Mouse (Mus musculus): ENCODE results near the gene Il2ra.

Gene Il2ra

GRCm38 (mm10) chr2:11653780-11654179 lies 11.2 kb downstream of the Il2ra start:
- no peak for DNase-seq

- DNase-seq = no peak
These were observed 12.7 kb downstream of the Il2ra start for GRCm38 (mm10) chr2:11654990-11655931.

GRCm38 (mm10) chr2:11657581-11657980 lies 15.0 kb downstream of the Il2ra start:
- DNase-seq = no peak

- no peak for DNase-seq
These were observed 16.7 kb downstream of the Il2ra start for GRCm38 (mm10) chr2:11659263-11659662.

- no peak for DNase-seq
These were observed 19.7 kb downstream of the Il2ra start for GRCm38 (mm10) chr2:11662143-11662906.

GRCm38 (mm10) chr2:11662907-11663230 lies 20.3 kb downstream of the Il2ra start:
- peak in 1 of 2 experiments; percentile 21 for DNase-seq

- peak; percentile 75 to 85 for DNase-seq
These were observed 21.4 kb downstream of the Il2ra start for GRCm38 (mm10) chr2:11663961-11664360.

- no peak for DNase-seq
These were observed 21.8 kb downstream of the Il2ra start for GRCm38 (mm10) chr2:11664367-11664766.

- DNase-seq = no peak
These were observed 22.2 kb downstream of the Il2ra start for GRCm38 (mm10) chr2:11664806-11665205.

GRCm38 (mm10) chr2:11665326-11665725 lies 22.7 kb downstream of the Il2ra start:
- no peak for DNase-seq

GRCm38 (mm10) chr2:11672144-11672543 lies 29.5 kb downstream of the Il2ra start:
- DNase-seq = peak in 1 of 2 experiments; percentile 44

- DNase-seq = no peak
These were observed 37.0 kb downstream of the Il2ra start for GRCm38 (mm10) chr2:11679626-11680025.

- DNase-seq = no peak
These were observed 40.1 kb downstream of the Il2ra start for GRCm38 (mm10) chr2:11682712-11683111.

- DNase-seq = no peak
These were observed 43.9 kb downstream of the Il2ra start for GRCm38 (mm10) chr2:11686512-11686911.

GRCm38 (mm10) chr2:11687436-11687835 lies 44.8 kb downstream of the Il2ra start:
- no peak for DNase-seq

- DNase-seq = no peak
These were observed 47.7 kb downstream of the Il2ra start for GRCm38 (mm10) chr2:11690201-11690890.

- DNase-seq = no peak
These were observed 50.7 kb downstream of the Il2ra start for GRCm38 (mm10) chr2:11693352-11693751.

GRCm38 (mm10) chr2:11694104-11694503 lies 51.5 kb downstream of the Il2ra start:
- no peak for DNase-seq

GRCm38 (mm10) chr2:11695867-11696266 lies 53.3 kb downstream of the Il2ra start:
- DNase-seq = no peak

- DNase-seq = no peak
These were observed 56.4 kb downstream of the Il2ra start for GRCm38 (mm10) chr2:11698994-11699393.

- DNase-seq = no peak
These were observed 57.3 kb downstream of the Il2ra start for GRCm38 (mm10) chr2:11699905-11700304.

- peak; percentile 33 to 54 for DNase-seq
These were observed 62.8 kb downstream of the Il2ra start, which contains the start of gene Il15ra for GRCm38 (mm10) chr2:11705201-11706025. Gene Il15ra (plus strand): TSS chr2:11705290.
